Mouse (Mus musculus) layer of hippocampus, postnatal 14 days (tissue): ENCODE results near the gene Maff. TPM values are rescaled to one million over a fixed set of nuclear protein-coding genes. Genes with fewer than 3 reads are reported as not detected.

Source experiments
- DNase-seq, 2 experiments: peaks; one replicate each; pipeline ENCODE4 v3.0.0; 2021 to 2022; ENCODE audit warnings: low spot score in 2 of 2, mixed read lengths in 1 of 2
- total RNA-seq, 2 experiments: library from RNA; stranded (reverse); gene quantifications; 2 replicates each; pipeline ENCODE4 v1.2.3; 2021

Gene Maff
- total RNA-seq, 2 experiments from 2014 or later = 1.7 to 2.0 TPM

GRCm38 (mm10) chr15:79359954-79360353, 13.5 kb downstream of the Maff start:
- DNase-seq = no peak

- no peak for DNase-seq
Measured at GRCm38 (mm10) chr15:79360371-79360770, 13.9 kb downstream of the Maff start.

DNA sequence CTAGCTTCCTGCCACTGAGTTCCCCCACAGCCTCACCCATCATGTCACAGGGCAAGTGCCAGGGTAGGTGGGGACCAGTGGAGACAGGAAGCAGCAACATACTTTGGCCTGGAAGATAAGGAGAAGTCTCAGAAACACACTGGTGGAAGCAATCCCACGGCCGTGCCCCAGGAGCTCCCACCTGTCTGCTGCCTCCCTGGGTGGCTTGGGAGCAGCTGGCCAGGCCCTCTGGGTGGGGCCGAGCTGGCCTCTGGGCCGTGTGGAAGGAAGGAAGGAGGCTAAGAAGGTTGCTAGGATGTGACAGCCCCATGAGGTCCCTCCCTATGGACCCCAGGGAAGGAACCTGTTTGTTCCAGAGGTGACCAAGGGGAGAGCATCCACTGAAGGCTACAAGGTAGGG, 14.6 kb downstream of the Maff start:
- no peak for DNase-seq

DNA sequence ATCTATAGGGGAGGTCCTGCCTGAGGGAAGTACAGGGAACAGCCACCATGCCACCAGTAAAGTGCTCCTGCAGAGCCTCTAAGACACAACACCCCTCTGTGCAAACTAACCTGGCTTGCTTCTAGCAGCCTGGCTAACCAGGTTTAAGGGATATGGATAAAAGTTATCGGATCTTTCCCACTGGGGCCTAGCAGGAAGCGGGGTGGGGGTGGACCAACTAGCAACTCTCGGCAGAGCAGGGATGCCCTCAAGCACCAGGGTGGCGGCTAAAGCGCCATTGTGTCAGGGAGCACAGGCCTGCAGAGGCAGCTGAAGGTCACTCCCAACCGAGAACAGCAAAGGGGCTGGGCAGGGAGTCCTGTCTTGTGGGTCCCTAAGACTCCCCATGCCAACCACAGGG, 17.7 kb downstream of the Maff start:
- no peak for DNase-seq

DNA sequence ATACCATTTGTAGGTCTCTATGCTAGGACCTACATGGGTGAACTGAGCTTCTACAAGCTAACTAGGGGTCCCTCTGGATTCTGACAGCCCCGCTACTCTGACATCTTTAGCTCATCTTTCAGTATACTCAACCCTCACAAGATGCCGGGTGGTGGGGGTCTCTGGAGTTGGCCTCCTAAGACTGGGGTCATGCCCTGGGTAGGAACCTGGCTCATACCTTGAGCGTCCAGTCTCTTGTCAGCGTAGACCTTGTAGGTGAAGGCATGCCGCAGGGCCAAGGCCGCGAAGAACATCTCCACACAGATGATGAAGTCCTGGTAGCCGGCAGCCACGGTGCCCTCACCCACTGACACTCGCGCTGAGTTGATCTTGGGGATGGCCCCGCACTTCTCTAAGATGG, 18.6 kb downstream of the Maff start:
- DNase-seq = no peak

GRCm38 (mm10) chr15:79366402-79366801, 20.0 kb downstream of the Maff start:
- no peak for DNase-seq

GRCm38 (mm10) chr15:79368313-79368811, 21.9 kb downstream of the Maff start:
- DNase-seq = no peak

GRCm38 (mm10) chr15:79368861-79369440, 22.5 kb downstream of the Maff start:
- no peak for DNase-seq

- DNase-seq = no peak
Measured at GRCm38 (mm10) chr15:79369452-79370280, 23.2 kb downstream of the Maff start.

- no peak for DNase-seq
Measured at GRCm38 (mm10) chr15:79370281-79370843, 23.9 kb downstream of the Maff start.

DNA sequence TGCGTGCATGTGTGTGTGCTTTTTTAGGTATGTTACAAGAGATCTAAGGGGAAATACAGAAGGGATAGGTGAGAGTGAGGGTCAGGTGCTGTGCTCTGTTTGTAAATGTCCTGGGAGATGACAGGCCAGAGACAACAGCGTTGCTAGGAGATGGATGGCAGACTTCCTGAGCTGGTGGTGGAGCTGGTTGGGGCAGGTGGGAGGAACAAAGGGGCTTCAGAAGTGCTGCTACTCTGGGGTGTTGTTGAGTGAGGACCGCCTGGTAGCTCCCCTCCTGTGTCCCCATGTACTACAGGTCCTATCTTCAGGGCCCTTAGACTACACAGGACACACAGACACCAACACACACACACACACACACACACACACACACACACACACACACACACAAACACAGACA, 28.3 kb downstream of the Maff start:
- no peak for DNase-seq

GRCm38 (mm10) chr15:79377681-79378080, 31.3 kb downstream of the Maff start:
- DNase-seq = peak; percentile 32 to 63

GRCm38 (mm10) chr15:79378608-79379007, 32.2 kb downstream of the Maff start:
- DNase-seq = no peak

DNA sequence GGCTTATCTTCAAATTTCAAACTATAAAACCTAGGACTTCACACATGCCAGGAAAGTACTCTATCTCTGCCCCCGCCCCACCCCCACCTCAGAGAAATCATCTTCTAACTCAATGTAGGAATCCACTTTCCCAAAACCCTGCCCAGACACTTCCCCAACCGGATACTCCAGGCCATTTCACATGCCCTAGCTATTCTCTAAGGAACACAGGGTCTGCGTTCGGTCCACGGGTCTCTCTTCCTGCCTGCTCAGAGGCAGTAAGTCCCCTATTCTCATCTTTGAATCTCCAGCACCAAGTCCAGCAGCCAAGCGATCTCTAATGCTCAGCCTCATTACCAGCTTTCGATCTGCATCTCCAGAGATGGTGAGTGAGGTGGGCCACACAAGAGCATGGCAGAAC, 33.2 kb downstream of the Maff start:
- DNase-seq = no peak

- DNase-seq = peak; percentile 45 to 47
Measured at GRCm38 (mm10) chr15:79380468-79381444, 34.3 kb downstream of the Maff start.

DNA sequence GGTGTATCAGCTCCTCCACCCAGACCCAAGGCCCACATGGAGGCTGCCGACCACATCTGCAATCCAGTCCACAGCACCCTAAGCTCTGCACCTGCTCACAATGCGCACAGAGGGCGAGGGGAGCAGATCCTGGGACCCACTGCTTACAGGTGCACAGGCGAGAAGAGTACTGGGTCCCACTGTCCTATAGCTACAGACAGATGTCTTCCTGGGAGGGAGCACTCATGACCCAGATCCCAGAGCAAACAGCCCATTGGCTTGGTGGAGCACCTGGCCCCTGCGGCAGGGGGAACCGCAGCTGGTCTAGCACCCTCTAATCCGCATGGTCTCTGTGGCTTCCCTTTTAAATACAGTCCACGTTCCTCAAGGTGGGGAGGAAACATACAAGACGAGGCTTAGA, 35.2 kb downstream of the Maff start:
- no peak for DNase-seq

DNA sequence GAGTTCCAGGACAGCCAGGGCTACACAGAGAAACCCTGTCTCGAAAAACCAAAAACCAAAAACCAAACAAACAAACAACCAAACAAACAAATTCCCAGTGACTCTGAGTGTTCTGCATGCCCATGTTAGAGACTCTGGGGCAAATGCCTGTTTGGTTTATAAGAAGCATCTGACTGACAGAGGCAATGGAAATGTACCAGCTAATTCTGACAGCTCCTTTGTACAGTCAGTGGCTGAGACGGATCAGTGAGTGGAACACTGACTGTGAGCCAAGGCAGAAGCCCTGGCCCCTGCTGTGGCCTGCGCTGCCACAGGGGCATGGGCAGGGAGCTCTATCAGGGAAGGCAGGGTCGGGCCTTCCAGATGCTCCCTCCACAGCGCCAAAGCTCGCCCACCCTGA, 40.7 kb downstream of the Maff start:
- DNase-seq = no peak

DNA sequence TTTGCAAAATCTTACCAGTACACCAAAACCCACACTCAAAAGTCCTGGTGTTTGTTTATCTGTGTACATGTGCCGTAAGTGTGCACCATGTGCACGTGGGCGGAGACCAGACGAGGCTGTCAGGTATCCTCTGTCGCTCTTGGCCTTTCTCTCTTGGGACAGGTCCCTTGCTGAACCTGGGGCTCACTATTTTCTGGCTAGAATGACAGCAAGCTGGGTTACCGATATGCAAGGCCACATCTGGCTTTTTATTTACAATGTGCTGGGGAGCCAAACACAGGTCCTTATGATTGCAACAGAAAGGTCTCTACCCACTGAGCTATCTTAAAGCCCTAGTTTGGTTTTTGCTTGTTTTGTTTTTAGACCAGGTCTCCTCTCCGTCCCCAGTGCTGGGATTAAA, 41.2 kb downstream of the Maff start:
- no peak for DNase-seq

GRCm38 (mm10) chr15:79388171-79388570, 41.8 kb downstream of the Maff start:
- no peak for DNase-seq

GRCm38 (mm10) chr15:79390434-79390833, 44.0 kb downstream of the Maff start:
- DNase-seq = no peak

DNA sequence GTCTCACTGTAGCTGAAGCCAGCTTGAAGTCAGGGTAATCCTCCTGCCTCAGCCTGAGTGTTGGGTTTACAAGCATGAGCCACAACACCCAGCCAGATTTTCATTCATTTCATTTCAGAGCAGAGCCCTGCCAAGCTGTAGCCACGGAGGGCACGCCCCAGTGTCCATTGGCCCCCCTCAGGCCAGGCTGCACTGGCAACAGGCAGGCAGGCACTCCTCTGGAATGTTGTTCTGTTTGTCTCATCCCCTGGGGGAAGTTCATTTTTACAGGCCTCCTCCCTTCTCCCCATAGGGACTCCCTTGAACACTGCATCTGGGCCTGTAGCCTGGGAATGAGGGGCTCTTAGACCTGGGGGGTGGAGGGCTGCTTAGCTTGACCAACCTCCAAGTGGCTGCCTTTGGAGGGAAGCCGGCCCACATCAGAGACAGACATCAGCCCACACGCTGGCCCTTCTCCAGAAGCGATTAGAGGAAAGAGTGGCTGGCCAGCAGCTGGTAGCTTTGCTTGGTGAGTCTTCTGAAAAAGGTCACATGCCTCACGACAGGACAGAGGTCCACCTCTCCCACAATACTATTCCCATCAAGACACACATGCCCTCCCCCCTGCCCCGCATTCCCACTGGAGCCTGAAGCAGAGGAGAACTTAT, 45.1 kb downstream of the Maff start:
- DNase-seq = peak in 1 of 2 experiments; percentile 46
